Mouse (Mus musculus): ENCODE results near the gene Prkci. TPM values are rescaled to one million over a fixed set of nuclear protein-coding genes. Genes with fewer than 3 reads are reported as not detected.
A peak's percentile ranks its signal among the peaks of the same experiment; 100 is the strongest.

Prkci gene
- total RNA-seq, 2 experiments from 2014 or later, result 60.9 to 65.0 TPM

DNA sequence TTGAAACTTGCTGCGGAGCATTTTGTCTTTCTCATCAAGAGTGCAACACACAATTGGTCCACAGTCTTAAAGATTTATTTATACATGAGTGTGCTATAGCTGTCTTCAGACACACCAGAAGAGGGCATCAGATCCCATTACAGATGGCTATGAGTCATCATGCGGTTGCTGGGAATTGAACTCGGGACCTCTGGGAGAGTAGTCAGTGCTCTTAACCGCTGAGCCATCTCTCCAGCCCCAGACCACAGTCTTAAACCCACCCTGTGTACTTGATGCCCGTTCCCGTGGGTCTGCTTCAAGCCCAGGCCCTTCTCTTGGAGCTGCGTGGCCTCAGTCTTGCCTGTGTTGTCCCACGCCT lies 65.2 kb downstream of the Prkci start:
- Histone ChIP-seq H3K4me3 (no peak overlapping the region), H3K27ac (no peak overlapping the region)
- TF ChIP-seq CTCF (conservative IDR thresholded peaks at IDR 0.05), result no peak; the same call in 1 of the 2 replicates
- no peak for DNase-seq (ENCODE audit: low spot score in 2 of 2)

DNA sequence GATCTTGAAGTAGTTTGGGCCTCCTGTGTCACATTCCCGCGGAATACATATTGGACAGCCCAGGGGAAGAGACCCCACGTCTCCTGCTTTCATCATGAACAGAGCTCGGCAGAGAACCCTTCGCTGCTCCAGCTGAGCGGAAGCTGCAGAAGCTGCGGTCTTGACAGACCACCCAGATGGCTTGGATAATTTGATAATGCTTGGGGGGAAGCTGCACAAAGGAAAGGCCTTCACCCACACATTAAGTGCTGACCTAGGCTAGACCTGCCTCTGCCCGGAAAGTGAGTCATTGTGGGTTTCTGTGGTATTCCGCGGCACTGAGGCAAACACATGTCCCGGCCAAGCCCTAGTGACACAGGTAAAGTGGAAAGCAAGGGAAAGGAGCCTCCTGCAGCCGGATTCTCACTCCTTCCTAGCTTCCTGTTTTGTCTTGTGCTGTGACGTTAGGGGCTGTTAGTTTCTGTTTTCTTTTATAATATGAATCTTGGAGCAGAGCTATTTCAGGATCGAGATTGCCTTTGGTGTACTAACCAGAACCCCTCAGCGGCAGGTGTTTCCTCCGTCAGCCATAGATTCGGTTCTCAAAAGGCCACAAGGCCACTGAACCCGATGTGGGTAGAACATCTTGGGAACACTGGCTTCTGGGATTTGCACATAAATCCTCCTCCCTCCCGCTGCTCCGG lies 65.7 kb downstream of the Prkci start:
- DNase-seq (ENCODE audit: low spot score in 2 of 2), result no peak
- Histone ChIP-seq H3K27ac (no peak overlapping the region), H3K4me3 (no peak overlapping the region)
- no peak for TF ChIP-seq CTCF (conservative IDR thresholded peaks at IDR 0.05)

DNA sequence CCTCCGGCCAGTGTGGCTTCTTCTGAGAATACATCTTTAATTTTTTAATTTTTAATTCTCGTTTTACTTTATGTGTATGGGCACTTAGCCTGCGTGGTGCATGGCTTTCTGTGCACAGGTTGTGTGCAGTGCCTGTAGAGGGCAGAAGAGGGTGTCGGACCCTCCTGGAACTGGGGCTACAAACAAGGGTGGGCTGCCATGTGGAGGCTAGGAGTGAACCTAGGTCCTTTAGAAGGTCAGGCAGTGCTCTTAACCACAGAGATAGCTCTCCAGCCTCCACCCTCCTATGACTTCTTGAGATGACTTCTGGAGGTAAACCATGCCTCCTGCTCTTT lies 66.2 kb downstream of the Prkci start:
- H3K4me3 ChIP-seq, result no peak overlapping the region
- H3K27ac ChIP-seq, result no peak overlapping the region

DNA sequence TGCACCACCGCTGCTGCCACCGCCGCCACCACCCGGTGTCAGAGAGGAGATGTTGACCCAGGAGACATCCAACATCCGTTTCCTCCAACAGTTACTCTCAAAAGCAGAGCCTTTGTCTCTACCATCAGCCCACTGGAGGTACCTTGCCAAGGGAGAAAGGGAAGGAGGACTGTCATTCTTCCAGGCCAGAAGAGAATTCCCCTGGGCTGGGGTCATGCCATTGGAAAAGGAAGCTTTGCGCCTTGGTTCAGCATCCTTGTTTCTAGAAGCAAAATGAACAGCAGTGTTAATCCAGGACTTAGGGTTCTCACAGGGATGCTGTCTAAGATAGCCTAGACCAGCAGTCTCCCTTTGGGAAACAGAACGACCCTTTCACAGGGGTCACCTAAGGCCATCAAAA lies 66.8 kb downstream of the Prkci start:
- Histone ChIP-seq H3K4me3 (no peak overlapping the region), H3K27ac (no peak overlapping the region)
- no peak for TF ChIP-seq CTCF (conservative IDR thresholded peaks at IDR 0.05)
- no peak for DNase-seq (ENCODE audit: low spot score in 2 of 2)

More for the DNA sequence above, 66.2 kb downstream of the Prkci start:
- no peak for DNase-seq (ENCODE audit: low spot score in 2 of 2)
- peak; percentile 51 for TF ChIP-seq CTCF (conservative IDR thresholded peaks at IDR 0.05)

DNA sequence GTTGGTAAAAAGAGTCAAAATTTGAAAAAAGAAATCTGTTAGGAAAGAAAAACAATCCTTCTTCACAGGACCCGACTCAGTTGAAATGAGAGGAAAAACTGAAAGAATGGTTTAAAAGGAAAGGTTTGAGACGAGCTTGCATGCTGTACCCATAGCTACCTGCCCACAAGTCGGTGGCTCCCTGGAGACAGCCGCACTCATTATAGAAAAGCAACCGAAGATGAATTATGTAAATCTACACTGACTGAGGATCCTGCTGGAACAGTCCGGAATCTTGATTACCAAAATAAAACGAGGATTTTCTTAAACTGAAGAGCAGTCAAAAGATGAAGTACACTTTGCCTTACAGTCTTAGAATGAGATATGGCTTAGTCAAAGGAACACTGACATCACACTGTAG lies 72.9 kb downstream of the Prkci start:
- Histone ChIP-seq H3K27ac (no peak overlapping the region), H3K4me3 (no peak overlapping the region)
- no peak for TF ChIP-seq CTCF (conservative IDR thresholded peaks at IDR 0.05)
- DNase-seq (ENCODE audit: low spot score in 2 of 2), result no peak

DNA sequence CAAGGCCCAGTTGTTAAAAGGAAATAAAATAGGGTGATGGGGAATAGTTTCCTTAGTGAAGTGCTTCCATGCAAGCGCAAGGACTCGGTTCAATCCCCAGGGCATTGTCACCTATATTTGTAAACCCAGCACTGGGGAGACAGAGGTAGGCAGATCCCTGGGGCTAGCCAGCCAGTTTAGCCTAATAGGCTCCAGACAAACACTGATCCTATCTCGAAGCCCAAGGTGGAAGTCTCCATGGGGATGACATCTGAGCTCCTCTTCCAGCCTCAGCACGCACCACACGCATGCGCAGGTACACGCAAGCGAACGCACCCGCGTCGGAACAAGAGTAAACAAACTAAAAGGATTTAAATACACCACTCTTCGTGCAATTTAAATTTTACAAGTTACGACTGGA lies 76.3 kb downstream of the Prkci start:
- Histone ChIP-seq H3K27ac (no peak overlapping the region), H3K4me3 (no peak overlapping the region)
- no peak for TF ChIP-seq CTCF (conservative IDR thresholded peaks at IDR 0.05)
- DNase-seq (ENCODE audit: low spot score in 2 of 2), result no peak

DNA sequence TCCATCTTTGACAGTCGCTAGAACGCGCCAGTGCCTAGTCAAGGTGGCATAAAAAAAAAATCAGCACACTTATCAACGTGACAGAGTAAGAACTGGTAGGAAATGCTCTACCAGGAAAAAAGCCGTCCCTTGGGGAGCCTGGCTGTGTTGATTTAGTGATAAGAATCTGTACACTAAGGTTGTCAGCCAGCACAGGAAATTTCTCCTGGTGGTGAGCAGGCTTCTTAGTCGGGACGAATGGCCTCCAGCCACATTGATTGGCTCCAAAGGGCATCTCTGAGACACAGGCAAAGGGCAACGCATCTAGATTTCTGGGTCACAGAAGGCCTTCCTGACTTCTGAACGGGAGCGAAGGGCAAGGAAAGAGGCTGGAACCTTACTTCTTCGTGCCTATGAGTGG lies 80.3 kb downstream of the Prkci start:
- DNase-seq (ENCODE audit: low spot score in 2 of 2), result no peak
- Histone ChIP-seq H3K27ac (no peak overlapping the region), H3K4me3 (no peak overlapping the region)
- TF ChIP-seq CTCF (conservative IDR thresholded peaks at IDR 0.05), result 0 out of 2 replicates have a peak, but pooled peaks have one; percentile 5

DNA sequence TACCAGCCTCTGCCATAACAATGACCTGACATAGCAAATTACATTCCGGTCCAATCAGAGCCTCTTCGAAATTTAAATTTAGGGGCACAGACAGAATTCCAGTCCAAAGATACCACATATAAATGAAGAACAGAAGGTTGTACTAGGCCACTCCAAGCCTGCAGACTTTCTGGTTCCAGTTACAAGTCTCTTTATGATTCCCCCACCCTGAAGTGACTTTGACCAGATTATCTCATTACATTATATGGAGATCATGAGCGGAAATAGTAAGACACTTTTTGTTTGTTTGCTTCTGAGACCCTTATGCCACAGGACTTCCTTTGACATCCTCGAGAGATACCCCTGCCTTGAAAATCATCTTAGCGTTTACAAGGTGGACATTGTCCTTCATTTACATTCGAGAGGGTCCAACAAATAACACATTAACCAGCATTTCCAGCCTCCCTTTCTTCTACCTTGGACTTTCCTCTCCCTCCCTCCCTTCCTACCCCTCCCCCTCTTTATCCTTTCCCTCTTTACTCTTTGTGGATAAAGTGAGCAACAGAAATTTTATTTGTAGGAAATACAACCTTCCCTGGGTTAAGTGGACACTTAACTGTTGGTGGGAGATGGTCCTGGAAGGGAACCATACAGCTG lies 81.6 kb downstream of the Prkci start:
- no peak overlapping the region for H3K4me3 ChIP-seq
- no peak for DNase-seq (ENCODE audit: low spot score in 2 of 2)
- no peak for TF ChIP-seq CTCF (conservative IDR thresholded peaks at IDR 0.05)
- no peak overlapping the region for H3K27ac ChIP-seq

DNA sequence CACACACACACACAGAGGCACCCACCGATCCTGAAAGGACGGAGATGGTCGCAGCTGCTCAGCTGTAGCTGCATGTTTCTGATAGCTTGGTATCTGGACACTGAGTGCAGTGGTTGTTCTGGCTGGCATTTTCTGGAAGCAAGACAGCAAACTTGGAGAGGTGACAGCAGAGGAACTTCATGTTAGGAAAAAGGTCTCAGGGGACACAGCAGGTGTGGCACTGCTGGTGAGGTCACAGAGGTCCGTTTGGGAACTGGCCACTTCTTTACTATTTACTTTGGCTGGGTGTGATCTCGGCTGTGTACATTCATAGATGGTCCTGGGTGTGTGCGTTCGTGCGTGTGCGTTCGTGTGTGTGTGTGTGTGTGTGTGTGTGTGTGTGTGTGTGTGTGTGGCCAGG lies 83.9 kb downstream of the Prkci start:
- no peak overlapping the region for H3K27ac ChIP-seq
- no peak for DNase-seq (ENCODE audit: low spot score in 2 of 2)
- no peak for TF ChIP-seq CTCF (conservative IDR thresholded peaks at IDR 0.05)
- no peak overlapping the region for H3K4me3 ChIP-seq

DNA sequence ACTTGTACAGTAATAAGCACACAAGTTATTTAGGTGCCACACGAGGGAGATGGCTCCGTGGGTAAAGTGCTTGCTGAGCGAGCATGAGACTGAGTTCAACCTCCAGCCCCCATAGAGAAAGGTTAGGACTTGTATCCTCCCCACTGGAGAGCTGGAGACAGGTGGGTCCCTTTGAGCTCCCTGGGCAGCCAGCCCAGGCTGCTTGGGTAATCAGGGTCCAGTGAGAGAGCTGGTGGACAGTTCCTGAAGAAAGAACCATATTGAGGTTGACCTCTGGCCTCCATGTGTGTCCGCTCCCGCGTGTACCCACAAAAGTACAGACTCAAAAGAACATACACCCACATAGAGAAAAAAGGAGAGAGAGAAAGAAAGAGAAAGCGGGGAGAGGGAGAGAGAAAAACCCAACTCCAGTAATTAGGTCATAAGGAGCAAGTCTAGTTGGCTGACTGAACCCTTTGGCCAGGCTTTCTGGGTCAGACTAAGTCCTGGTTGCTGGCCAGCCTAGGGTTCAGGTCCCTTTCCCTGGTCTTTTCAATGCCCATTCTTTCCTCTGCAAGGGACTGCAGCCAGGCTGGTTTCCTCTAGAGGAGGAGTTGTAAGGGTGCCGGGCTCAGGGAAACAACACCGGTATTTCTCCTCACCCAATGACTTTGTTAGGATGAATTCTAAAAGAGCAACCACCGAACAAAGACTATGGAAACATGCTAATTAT lies 85.4 kb downstream of the Prkci start:
- Histone ChIP-seq H3K4me3 (no peak overlapping the region), H3K27ac (no peak overlapping the region)
- peak; percentile 37 to 52 for DNase-seq (ENCODE audit: low spot score in 2 of 2)
- no peak for TF ChIP-seq CTCF (conservative IDR thresholded peaks at IDR 0.05)

DNA sequence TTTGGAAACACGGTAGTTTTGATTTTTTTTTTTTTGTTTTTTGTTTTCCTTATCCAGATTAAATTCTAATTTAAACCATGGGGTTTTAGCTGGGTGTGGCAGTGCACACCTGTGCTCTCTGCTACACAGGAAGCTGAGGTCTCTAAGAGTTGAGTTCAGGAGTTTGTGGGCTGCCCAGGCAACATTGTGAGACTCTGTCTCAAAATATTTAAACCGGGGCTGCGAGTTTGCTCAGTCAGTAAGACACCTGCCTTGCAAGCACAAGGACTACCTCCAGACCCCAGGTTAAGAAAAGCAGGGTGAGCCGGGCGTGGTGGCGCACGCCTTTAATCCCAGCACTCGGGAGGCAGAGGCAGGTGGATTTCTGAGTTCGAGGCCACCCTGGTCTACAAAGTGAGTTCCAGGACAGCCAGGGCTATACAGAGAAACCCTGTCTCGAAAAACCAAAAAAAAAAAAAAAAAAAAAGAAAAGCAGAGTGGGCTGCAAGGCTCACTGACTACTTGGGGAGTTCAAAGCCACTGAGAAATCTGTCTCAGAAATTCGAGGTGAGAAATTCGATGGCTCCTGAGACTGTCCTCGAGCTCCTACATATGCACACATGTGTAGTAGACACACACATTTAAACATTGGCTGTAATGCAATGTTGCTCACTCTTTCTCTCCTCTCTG lies 87.4 kb downstream of the Prkci start:
- no peak for TF ChIP-seq CTCF (conservative IDR thresholded peaks at IDR 0.05)
- Histone ChIP-seq H3K27ac (no peak overlapping the region), H3K4me3 (no peak overlapping the region)
- no peak for DNase-seq (ENCODE audit: low spot score in 2 of 2)

DNA sequence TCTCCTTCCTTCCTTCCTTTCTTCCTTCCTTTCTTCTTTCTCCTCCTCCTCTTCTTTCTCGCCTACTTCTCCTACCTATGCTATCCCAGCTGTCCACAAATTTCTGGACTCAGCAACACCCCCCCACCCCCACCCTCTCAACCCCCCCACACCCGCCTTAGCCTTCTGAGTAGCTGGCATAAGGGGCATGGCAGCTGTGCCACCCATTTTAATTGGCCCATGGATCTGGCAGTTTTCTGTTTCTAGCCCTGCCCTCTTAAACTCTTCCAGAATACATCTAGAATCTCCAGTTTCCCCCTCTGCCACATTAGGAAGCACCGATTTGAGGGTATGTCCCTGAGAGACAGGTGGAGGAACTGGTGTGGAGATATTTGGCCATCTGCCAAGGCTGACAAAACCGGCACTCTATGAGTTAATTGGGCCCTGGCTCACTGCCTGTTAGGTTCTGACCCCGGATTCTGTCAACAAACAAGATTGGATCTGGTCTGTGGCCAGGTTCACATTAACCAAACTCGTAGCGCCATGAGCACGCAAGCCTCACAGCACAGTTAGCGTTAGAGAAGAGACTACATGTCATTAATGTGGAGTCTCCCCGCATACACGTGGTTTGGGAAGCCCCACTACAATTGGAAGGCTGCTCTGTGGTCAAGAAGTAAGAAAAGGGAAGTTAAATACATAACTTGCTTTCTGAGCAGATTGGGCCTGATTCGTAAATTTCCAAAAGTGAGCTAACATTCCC lies 88.1 kb downstream of the Prkci start:
- TF ChIP-seq CTCF (conservative IDR thresholded peaks at IDR 0.05), result no peak
- DNase-seq (ENCODE audit: low spot score in 2 of 2), result no peak
- no peak overlapping the region for H3K27ac ChIP-seq
- no peak overlapping the region for H3K4me3 ChIP-seq

DNA sequence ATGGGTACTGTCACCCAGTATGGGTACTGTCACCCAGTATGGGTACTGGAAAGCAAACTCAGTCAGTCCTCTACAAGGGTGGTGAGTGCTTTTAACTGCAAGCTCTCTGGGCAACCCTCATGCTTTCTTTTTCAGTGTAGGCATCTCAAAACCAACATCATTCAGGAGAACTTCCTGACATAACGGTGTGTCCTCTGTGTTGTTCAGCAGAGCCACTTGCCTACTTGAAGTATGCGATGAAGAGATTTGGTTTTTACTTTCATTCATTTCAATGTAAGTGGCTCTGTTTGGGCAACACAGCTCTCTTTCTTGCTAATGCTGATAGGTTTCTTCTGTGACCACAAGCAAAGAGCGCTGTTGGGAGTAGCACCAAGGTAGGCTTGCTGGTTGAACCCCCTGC lies 89.5 kb downstream of the Prkci start:
- Histone ChIP-seq H3K27ac (no peak overlapping the region), H3K4me3 (no peak overlapping the region)
- DNase-seq (ENCODE audit: low spot score in 2 of 2), result no peak
- TF ChIP-seq CTCF (conservative IDR thresholded peaks at IDR 0.05), result no peak

All from layer of hippocampus, adult 2 months (tissue).